Mouse (Mus musculus) stomach, embryonic 14.5 days (tissue): ENCODE results near the gene Cbx1. TPM values are rescaled to one million over a fixed set of nuclear protein-coding genes. Genes with fewer than 3 reads are reported as not detected.

Experiments
- ATAC-seq: fragments of 200-750 bp; cut with Nextera tagmentation; 2 replicates; pipeline ENCODE4 v1.8.0; 2017; ENCODE audit warnings: low read depth, moderate TSS enrichment; ENCODE audit not compliant: insufficient number of reproducible peaks, insufficient read depth, low FRiP score
- H3K27ac ChIP-seq: fragments of 300-500 bp; sonication (generic); 2 replicates; pipeline ENCODE4 v1.5.1; 2014; ENCODE audit warnings: mild to moderate bottlenecking, low read length, moderate library complexity, mixed read lengths
- H3K27me3 ChIP-seq: fragments of 300-500 bp; sonication (generic); 2 replicates; pipeline ENCODE4 v1.6.1; 2014; ENCODE audit warnings: low read length, control low read depth, mixed read lengths; ENCODE audit not compliant: control insufficient read depth, insufficient read depth
- H3K36me3 ChIP-seq: fragments of 300-500 bp; sonication (generic); 2 replicates; pipeline ENCODE4 v1.6.1; 2014; ENCODE audit warnings: mild to moderate bottlenecking, control low read depth, low read length, moderate library complexity, mixed read lengths; ENCODE audit not compliant: control insufficient read depth, insufficient read depth
- H3K4me1 ChIP-seq: fragments of 300-500 bp; sonication (generic); 2 replicates; pipeline ENCODE4 v1.6.1; 2014; ENCODE audit warnings: low read length, control low read depth, mixed read lengths; ENCODE audit not compliant: control insufficient read depth, insufficient read depth
- H3K4me2 ChIP-seq: fragments of 300-500 bp; sonication (generic); replicated peaks from 2 replicates; pipeline ENCODE4 v1.6.1; 2014; ENCODE audit warnings: low read depth, low read length, control low read depth
- H3K4me3 ChIP-seq: fragments of 300-500 bp; sonication (generic); 2 replicates; pipeline ENCODE4 v1.5.1; 2014; ENCODE audit warnings: low read depth, low read length, control low read depth
- H3K9ac ChIP-seq: fragments of 300-500 bp; sonication (generic); replicated peaks from 2 replicates; pipeline ENCODE4 v1.6.1; 2014; ENCODE audit warnings: low read depth, mild to moderate bottlenecking, control low read depth, low read length, moderate library complexity, mixed read lengths
- H3K9me3 ChIP-seq: fragments of 300-500 bp; sonication (generic); 2 replicates; pipeline ENCODE4 v1.6.1; 2016; ENCODE audit warnings: low read depth, low read length, control low read depth; ENCODE audit not compliant: control insufficient read depth
- WGBS: fragments of 180-500 bp; shearing (Covaris S2); extraction: QIAGEN DNeasy Blood & Tissue Kit; methylation state at CpG from one replicate; pipeline ENCODE4 v1.1.7; 2014; 5-methylcytosine and 5-hydroxymethylcytosine counted together
- polyA plus RNA-seq: library from polyadenylated mRNA; unstranded; fragments of >200 nt; fragmentation: Nextera tagmentation; extraction: Ambion mirVana; gene quantifications from 2 replicates; pipeline ENCODE4 v1.2.1, GENCODE M21; 2014

The Cbx1 gene
- polyA plus RNA-seq, 1 experiment from 2014 or later, result 105 TPM

GRCm38 (mm10) chr11:96829813-96830538, 41.0 kb downstream of the Cbx1 start, which contains the start of gene Nfe2l1:
Gene Nfe2l1 (minus strand): TSS chr11:96829968.
- peak within 1 kb of the TSS; percentile 85 for H3K4me2 ChIP-seq
- H3K4me3 ChIP-seq, result peak within 1 kb of the TSS; percentile 84
- peaks cover 8% of the 10 kb centered on the region for H3K36me3 ChIP-seq
- WGBS, result under 1% methylated on average over 46 of the region's 51 CpGs
- peak within 1 kb of the TSS; percentile 98 for H3K27ac ChIP-seq
- H3K4me1 ChIP-seq, result peaks cover 42% of the 10 kb centered on the region
- ATAC-seq, result peak; percentile 99
- H3K27me3 ChIP-seq, result no peaks in the 10 kb centered on the region
- peak within 1 kb of the TSS; percentile 86 for H3K9ac ChIP-seq
- no peaks in the 10 kb centered on the region for H3K9me3 ChIP-seq

GRCm38 (mm10) chr11:96830539-96831216, 41.8 kb downstream of the Cbx1 start:
- no peaks in the 10 kb centered on the region for H3K27me3 ChIP-seq
- peak overlapping the region; percentile 84 for H3K4me3 ChIP-seq
- H3K9ac ChIP-seq, result peak overlapping the region; percentile 41
- H3K36me3 ChIP-seq, result peaks cover 8% of the 10 kb centered on the region
- peak overlapping the region; percentile 39 for H3K4me2 ChIP-seq
- H3K27ac ChIP-seq, result peak overlapping the region; percentile 88
- no peak for ATAC-seq
- no peaks in the 10 kb centered on the region for H3K9me3 ChIP-seq
- WGBS, result 19% methylated on average over 13 of the region's 13 CpGs
- H3K4me1 ChIP-seq, result peaks cover 35% of the 10 kb centered on the region

- ATAC-seq, result no peak
These were observed 42.6 kb downstream of the Cbx1 start for GRCm38 (mm10) chr11:96831516-96831915.

GRCm38 (mm10) chr11:96832541-96832940, 43.6 kb downstream of the Cbx1 start:
- Histone ChIP-seq H3K4me1 (peaks cover 17% of the 10 kb centered on the region), H3K27me3 (no peaks in the 10 kb centered on the region), H3K9me3 (no peaks in the 10 kb centered on the region), H3K4me3 (no peak overlapping the region), H3K4me2 (no peak overlapping the region), H3K36me3 (no peaks in the 10 kb centered on the region; the same call in 1 of the 2 replicates), H3K27ac (no peak overlapping the region), H3K9ac (no peak overlapping the region)
- WGBS, result 89% methylated on average over 3 of the region's 3 CpGs
- no peak for ATAC-seq

More at GRCm38 (mm10) chr11:96831516-96831915, 42.6 kb downstream of the Cbx1 start:
- no peak overlapping the region for H3K27ac ChIP-seq
- WGBS, result 52% methylated on average over 4 of the region's 4 CpGs
- H3K27me3 ChIP-seq, result no peaks in the 10 kb centered on the region
- peaks cover 27% of the 10 kb centered on the region for H3K4me1 ChIP-seq
- no peaks in the 10 kb centered on the region for H3K9me3 ChIP-seq
- no peak overlapping the region for H3K4me2 ChIP-seq
- no peak overlapping the region for H3K4me3 ChIP-seq
- no peak overlapping the region for H3K9ac ChIP-seq
- H3K36me3 ChIP-seq, result peaks cover 8% of the 10 kb centered on the region

- H3K9me3 ChIP-seq, result no peaks in the 10 kb centered on the region
- peaks cover 12% of the 10 kb centered on the region for H3K4me1 ChIP-seq
- H3K9ac ChIP-seq, result no peak overlapping the region
- WGBS, result 61% methylated on average over 2 of the region's 2 CpGs
- H3K36me3 ChIP-seq, result no peaks in the 10 kb centered on the region
- no peak overlapping the region for H3K27ac ChIP-seq
- ATAC-seq, result no peak
- no peak overlapping the region for H3K4me3 ChIP-seq
- H3K4me2 ChIP-seq, result no peak overlapping the region
- no peaks in the 10 kb centered on the region for H3K27me3 ChIP-seq
These were observed 44.0 kb downstream of the Cbx1 start for GRCm38 (mm10) chr11:96832973-96833372.

- no peak overlapping the region for H3K9ac ChIP-seq
- H3K27ac ChIP-seq, result no peak overlapping the region
- H3K27me3 ChIP-seq, result no peaks in the 10 kb centered on the region
- H3K36me3 ChIP-seq, result no peaks in the 10 kb centered on the region
- H3K9me3 ChIP-seq, result no peaks in the 10 kb centered on the region
- no peak overlapping the region for H3K4me3 ChIP-seq
- peaks cover 4% of the 10 kb centered on the region; the same call in 1 of the 2 replicates for H3K4me1 ChIP-seq
- WGBS, result 96% methylated on average over 1 of the region's 1 CpGs
- no peak overlapping the region for H3K4me2 ChIP-seq
- no peak for ATAC-seq
These were observed 45.2 kb downstream of the Cbx1 start for GRCm38 (mm10) chr11:96834127-96834526.

GRCm38 (mm10) chr11:96837298-96837697, 48.4 kb downstream of the Cbx1 start:
- Histone ChIP-seq H3K27me3 (no peaks in the 10 kb centered on the region), H3K9me3 (no peaks in the 10 kb centered on the region), H3K36me3 (no peaks in the 10 kb centered on the region), H3K4me3 (no peak overlapping the region), H3K27ac (no peak overlapping the region), H3K9ac (no peak overlapping the region), H3K4me2 (no peak overlapping the region), H3K4me1 (no peaks in the 10 kb centered on the region)
- ATAC-seq, result no peak
- WGBS, result 28% methylated on average over 9 of the region's 9 CpGs

- Histone ChIP-seq H3K27ac (no peak overlapping the region), H3K9me3 (no peaks in the 10 kb centered on the region), H3K36me3 (no peaks in the 10 kb centered on the region), H3K4me3 (no peak overlapping the region), H3K27me3 (no peaks in the 10 kb centered on the region), H3K4me1 (no peaks in the 10 kb centered on the region), H3K9ac (no peak overlapping the region), H3K4me2 (no peak overlapping the region)
- ATAC-seq, result no peak
- WGBS, result 52% methylated on average over 4 of the region's 4 CpGs
These were observed 49.4 kb downstream of the Cbx1 start for GRCm38 (mm10) chr11:96838341-96838740.
